Mouse (Mus musculus): ENCODE measurements around the gene Btbd35f26. TPM values are rescaled to one million over a fixed set of nuclear protein-coding genes. Genes with fewer than 3 reads are reported as not detected.

Btbd35f26 gene
- not detected in 2 replicates for polyA plus RNA-seq (2012; rRNA removed)

GRCm38 (mm10) chrX:31336154-31336553, at the start of gene Btbd35f26:
Gene Btbd35f26, plus strand, starts transcription at chrX:31336454.

GRCm38 (mm10) chrX:31383818-31384217, 47.6 kb downstream of the Btbd35f26 start, which contains the start of gene Btbd35f19:
Gene Btbd35f19, minus strand, starts transcription at chrX:31383918.

Other genes starting within 250 kb of the Btbd35f26 start
- gene Btbd35f29, start 218.8 kb upstream of the Btbd35f26 start, polyA plus RNA-seq (2012; rRNA removed): not detected in 2 replicates
- not detected in 2 replicates for gene Spin2f, start 82.6 kb upstream of the Btbd35f26 start, polyA plus RNA-seq (2012; rRNA removed)
- not detected in 2 replicates for gene Btbd35f19, start 47.5 kb downstream of the Btbd35f26 start, polyA plus RNA-seq (2012; rRNA removed)
- gene Gm21883, start 237.8 kb downstream of the Btbd35f26 start, polyA plus RNA-seq (2012; rRNA removed): not detected in 2 replicates